Mouse (Mus musculus): Measurements from ENCODE around the gene Suco.

Suco gene

GRCm38 (mm10) chr1:161894553-161894952, 18.1 kb upstream of the Suco start:
- DNase-seq (ENCODE audit: low read depth, low spot score) = no peak

DNA sequence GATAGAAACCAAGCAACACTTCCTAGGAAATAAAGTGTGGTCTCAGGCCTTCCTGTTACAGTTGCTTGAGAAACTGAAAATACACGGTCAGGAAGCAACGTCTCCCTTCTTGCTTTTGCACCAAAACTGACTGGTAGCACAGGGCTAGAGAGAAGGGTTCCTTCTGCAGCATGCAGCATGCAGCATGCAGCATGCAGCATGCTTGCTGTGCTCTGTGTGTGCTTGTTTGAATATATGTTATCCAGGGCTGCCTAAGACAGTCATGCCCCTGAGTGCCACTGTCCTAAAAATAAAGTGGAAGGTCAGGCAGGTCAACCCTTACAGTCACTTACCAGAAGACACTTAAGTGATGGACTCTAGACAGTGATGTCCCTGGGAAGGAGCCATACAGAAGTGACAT, 17.6 kb upstream of the Suco start:
- DNase-seq (ENCODE audit: low read depth, low spot score) = no peak

- DNase-seq (ENCODE audit: low read depth, low spot score) = no peak
These were observed 12.3 kb upstream of the Suco start for GRCm38 (mm10) chr1:161888823-161889222.

GRCm38 (mm10) chr1:161887679-161888260, 11.3 kb upstream of the Suco start:
- DNase-seq (ENCODE audit: low read depth, low spot score) = no peak

GRCm38 (mm10) chr1:161885762-161886161, 9.3 kb upstream of the Suco start:
- no peak for DNase-seq (ENCODE audit: low read depth, low spot score)

GRCm38 (mm10) chr1:161877580-161878142, 1.2 kb upstream of the Suco start:
- peak; percentile 91 for DNase-seq (ENCODE audit: low read depth, low spot score)

DNA sequence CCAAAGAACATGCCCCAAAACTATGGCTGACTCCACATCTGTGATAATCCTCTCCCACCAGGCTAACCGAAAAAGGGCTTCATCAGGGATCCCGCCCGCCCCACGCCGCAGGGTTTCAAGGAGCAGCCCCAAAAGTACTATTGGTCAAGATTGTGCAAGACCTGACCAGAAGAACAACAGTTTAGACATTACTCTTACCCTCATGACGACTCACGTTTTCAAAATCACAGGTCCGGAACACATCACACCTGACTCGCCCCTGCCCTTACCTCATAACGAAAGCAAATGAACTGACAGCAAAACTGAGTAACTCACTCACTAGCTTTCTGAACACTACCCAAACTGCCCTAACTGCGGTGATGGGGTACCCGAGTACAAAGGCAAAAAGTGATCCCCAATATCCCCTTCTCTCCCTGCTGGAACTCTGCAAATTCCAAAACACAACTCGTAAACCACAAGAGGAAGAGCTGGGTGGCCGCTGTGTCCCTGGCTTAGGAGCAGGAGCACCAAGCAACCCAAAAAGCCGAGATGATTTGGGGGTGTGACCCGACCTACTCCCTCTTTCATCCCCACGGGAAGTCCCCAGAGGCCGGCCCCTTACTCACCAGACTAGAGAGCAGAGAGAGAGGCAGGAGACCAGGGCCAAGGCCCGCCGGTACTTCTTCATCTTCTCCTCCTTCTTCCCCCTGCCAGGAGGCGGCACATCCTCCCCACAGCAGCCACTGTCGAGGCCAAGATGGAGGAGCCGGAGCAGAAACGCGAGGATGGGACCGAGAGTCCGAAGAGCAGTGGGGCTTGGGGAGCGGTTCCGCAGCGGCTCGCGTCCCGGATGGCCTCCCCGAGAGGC, 553 bp downstream of the Suco start:
- DNase-seq (ENCODE audit: low read depth, low spot score) = peak; percentile 40

DNA sequence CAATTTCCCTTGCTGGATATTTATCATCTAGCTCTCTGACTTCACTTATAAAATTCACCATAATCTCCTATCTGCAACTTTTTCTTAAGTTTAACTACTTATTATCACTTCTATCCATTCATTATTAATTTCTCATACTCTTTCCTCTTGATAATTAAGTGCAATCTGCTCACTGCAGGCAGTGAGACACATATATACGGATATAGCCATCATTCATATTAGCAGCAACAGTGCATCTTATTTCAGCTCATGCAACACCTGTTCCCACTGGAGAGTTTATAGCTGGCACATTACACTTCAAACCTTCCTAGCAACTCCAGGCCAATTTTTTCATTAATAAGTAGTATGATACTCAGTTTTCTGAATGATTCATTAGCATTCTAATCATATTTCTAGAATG, 7.1 kb downstream of the Suco start:
- DNase-seq (ENCODE audit: low read depth, low spot score) = no peak

GRCm38 (mm10) chr1:161868413-161868812, 8.1 kb downstream of the Suco start:
- no peak for DNase-seq (ENCODE audit: low read depth, low spot score)

DNA sequence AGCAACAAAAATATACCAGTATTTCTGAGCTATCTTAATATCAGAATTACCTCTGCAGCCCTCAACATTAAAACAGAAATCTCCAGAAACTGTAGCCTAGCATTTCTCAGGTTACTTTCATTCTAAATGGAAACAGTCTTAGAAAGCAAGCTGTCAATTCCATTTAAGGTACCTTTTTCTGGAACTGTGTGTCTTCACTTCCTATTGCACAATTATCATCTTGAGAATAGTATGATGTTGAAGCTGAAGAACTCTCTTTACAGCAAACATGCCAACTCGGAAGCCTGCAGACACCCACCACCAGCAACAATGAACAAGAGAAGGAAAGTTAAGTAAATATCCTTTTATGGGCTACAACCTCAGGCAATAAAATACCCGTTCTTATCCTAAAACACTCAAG, 12.7 kb downstream of the Suco start:
- DNase-seq (ENCODE audit: low read depth, low spot score) = no peak

DNA sequence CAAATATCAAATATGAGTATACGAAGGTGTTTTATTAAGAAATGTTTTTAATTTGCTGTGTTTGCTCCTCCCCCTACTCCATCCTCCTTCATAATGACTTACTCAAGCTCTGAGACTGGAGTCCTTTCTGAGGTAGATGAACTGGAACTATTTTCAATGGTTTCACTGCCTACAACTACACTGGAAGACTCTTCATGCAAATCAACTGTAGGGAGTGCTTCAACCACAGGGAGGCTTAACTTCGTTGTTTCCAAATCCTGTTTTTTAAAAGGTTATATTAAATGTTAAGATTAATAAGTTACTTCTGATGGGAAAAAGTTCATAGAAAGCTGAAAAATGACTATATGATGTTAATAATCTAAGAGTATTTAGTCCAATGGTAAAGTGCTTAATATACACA, 17.2 kb downstream of the Suco start:
- DNase-seq (ENCODE audit: low read depth, low spot score) = no peak

GRCm38 (mm10) chr1:161826677-161827076, 49.8 kb downstream of the Suco start:
- no peak for DNase-seq (ENCODE audit: low read depth, low spot score)

- no peak for DNase-seq (ENCODE audit: low read depth, low spot score)
These were observed 67.1 kb downstream of the Suco start for GRCm38 (mm10) chr1:161809428-161809827.

DNA sequence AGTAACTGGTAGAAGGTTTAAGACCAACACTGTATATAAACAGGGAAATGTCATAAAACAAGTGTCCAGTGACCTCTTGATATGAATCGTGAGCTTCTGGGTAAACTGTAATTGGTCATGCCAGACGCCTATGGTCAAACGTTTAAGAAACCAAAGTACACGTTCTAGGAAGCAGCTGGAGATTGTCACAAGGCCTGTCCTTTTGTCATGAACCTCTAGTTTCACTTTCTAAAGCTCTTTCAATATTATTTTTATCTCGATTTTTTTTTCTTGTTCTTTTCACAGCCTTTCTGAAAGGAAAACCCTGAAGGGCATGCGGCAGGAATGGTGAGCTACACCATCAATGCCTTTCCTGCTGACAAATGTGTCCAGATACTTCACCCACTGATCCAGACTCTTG, 67.5 kb downstream of the Suco start:
- no peak for DNase-seq (ENCODE audit: low read depth, low spot score)

- DNase-seq (ENCODE audit: low read depth, low spot score) = no peak
These were observed 71.9 kb downstream of the Suco start for GRCm38 (mm10) chr1:161804541-161804971.

- DNase-seq (ENCODE audit: low read depth, low spot score) = no peak
These were observed 75.2 kb downstream of the Suco start for GRCm38 (mm10) chr1:161801321-161801720.

DNA sequence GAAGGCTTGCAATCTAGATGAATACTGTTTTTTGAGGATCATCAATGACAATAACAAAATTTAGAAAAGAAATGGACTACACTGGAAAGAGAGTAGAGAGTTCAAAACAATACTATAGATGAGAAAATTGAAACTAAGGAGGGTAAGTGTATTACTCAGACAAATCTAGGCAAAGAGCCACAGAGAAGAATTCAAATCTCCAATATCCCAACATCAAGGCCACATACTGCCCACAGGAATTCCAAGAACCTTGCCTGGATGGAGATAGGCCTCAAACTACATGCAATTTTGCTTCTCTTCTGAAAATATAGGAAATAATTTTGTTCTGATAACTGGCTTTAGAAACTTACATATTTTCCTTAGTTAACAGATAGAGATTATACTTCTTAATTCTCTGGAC, 76.2 kb downstream of the Suco start:
- DNase-seq (ENCODE audit: low read depth, low spot score) = no peak

DNA sequence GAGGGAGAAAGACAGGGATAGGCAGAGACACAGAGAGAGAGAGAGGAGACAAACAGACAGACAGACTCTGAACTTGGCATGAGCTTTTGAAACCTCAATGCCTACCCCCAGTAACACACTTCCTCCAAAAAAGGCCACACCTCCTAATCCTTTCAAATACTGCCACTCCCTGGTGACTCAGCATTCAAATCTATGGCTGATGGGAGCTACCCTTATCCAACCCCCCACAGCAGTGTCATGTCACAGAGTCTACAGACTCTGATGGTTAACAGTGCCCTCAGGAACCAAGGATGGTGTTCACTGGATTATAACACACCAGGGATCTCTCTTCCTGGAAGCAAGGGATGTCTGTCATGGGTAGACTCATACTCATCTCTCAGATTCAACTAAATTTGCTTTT, 76.7 kb downstream of the Suco start:
- peak; percentile 35 for DNase-seq (ENCODE audit: low read depth, low spot score)

DNA sequence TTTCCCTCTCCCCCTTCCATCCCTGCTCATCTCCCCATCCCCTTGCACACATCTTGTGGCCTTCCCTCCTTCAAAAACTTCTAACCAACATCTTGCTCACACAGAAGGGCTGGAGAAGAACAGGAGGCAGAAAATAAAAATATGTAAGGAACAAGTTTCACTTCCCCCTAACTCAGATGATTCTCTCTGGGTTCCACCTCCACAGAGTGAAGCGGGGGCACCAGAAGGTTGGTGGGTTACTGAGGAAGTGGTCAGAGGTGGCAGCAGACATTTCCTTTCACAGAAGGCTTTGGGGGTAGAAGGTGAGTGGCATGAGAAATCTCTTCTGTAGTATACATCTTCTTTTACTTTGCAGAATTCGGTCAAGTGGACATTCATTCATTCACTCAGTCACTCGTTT, 77.6 kb downstream of the Suco start:
- DNase-seq (ENCODE audit: low read depth, low spot score) = no peak

- DNase-seq (ENCODE audit: low read depth, low spot score) = no peak
These were observed 81.9 kb downstream of the Suco start for GRCm38 (mm10) chr1:161794447-161795211.

- DNase-seq (ENCODE audit: low read depth, low spot score) = no peak
These were observed 83.2 kb downstream of the Suco start for GRCm38 (mm10) chr1:161793321-161793720.

GRCm38 (mm10) chr1:161792687-161792969, 83.9 kb downstream of the Suco start:
- DNase-seq (ENCODE audit: low read depth, low spot score) = no peak

Data from ES-CJ7 (cell line).